Mouse (Mus musculus) embryonic fibroblast, embryonic 13.5 days (primary cell): Measurements from ENCODE around the gene Nebl.

Experiments
- CTCF ChIP-seq: IDR thresholded peaks from 2 replicates; pipeline ENCODE4 v1.5.1; 2011; ENCODE audit warnings: mild to moderate bottlenecking, control low read depth, low read length, moderate library complexity, borderline replicate concordance; ENCODE audit not compliant: insufficient read depth
- POLR2A ChIP-seq: IDR thresholded peaks from 2 replicates; pipeline ENCODE4 v1.6.1; 2011; ENCODE audit warnings: low read depth, mild to moderate bottlenecking, control low read depth, low read length, moderate library complexity

GRCm38 (mm10) chr2:17558889-17559742, 172.1 kb downstream of the Nebl start:
- TF ChIP-seq POLR2A (no peak), CTCF (no peak)
